Mouse (Mus musculus): ENCODE data around the gene Tex30.

DNA sequence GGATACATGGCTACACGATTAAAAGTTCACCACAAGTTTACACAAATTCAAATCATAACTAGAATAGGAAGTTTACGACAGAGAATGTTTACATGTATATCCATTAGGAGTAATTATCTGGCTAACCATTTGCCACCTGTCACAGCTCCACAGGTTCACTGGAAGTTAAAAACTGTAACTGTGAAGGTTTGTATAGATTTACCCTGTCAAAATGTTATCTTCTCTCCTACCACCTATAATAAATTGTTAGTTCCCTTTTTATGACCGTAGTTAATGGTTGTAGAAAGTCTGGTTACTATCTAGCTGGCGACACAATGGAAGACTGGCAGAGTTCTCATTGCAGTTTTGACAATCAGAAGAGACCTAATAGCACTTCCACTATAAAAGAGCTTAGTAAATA, 38.0 kb upstream of the Tex30 start:
- TF ChIP-seq POLR2A (IDR thresholded peaks at IDR 0.05; ENCODE audit: low read depth, low read length) (no peak), CTCF (IDR thresholded peaks at IDR 0.05; ENCODE audit: borderline replicate concordance, insufficient read depth, low read length) (no peak)

Measured in embryonic fibroblast, embryonic 13.5 days (primary cell).